26 mouse cellular contexts compared by ENCODE assay signal in genomic region chr15:88532008-88532407, GRCm38 (mm10).
DNase-seq lines count a peak whose midpoint lies in the region; ATAC-seq and TF ChIP-seq lines count a peak whose summit lies in the region.
"Had no signal": no experiment of that assay in that cellular context is flagged by ENCODE, and none has a peak within 500 bp of the region (broad histone marks: within the 10 kb centered on the region; RNA-seq: fewer than 3 reads in every experiment).

No protein-coding gene starts in this region.

- H3K36me3 ChIP-seq in forebrain, embryonic 11.5 days (ENCODE audit: control insufficient read depth, insufficient read depth, low read length), result no peaks in the 10 kb centered on the region
- no peaks in the 10 kb centered on the region for H3K36me3 ChIP-seq in forebrain, embryonic 16.5 days (ENCODE audit: control insufficient read depth, insufficient read depth)
- H3K36me3 ChIP-seq in midbrain, embryonic 13.5 days, result no peaks in the 10 kb centered on the region
- H3K36me3 ChIP-seq in midbrain, postnatal 0 days (ENCODE audit: insufficient read depth, low read length), result no peaks in the 10 kb centered on the region
- H3K36me3 ChIP-seq in hindbrain, embryonic 12.5 days, result no peaks in the 10 kb centered on the region
- no peaks in the 10 kb centered on the region for H3K36me3 ChIP-seq in hindbrain, embryonic 15.5 days
- H3K36me3 ChIP-seq: embryonic facial prominence, embryonic 15.5 days; G1E; limb, embryonic 13.5 days; liver, embryonic 12.5 days; neural tube, embryonic 12.5 days had no signal

- no peaks in the 10 kb centered on the region for H3K27me3 ChIP-seq in forebrain, embryonic 11.5 days (ENCODE audit: control insufficient read depth, insufficient read depth, low read length)
- no peaks in the 10 kb centered on the region for H3K27me3 ChIP-seq in forebrain, embryonic 16.5 days (replicated peaks; ENCODE audit: control insufficient read depth, insufficient read depth, low read length)
- H3K27me3 ChIP-seq in midbrain, embryonic 13.5 days, result no peaks in the 10 kb centered on the region
- no peaks in the 10 kb centered on the region for H3K27me3 ChIP-seq in midbrain, postnatal 0 days (ENCODE audit: insufficient read depth, low read length)
- H3K27me3 ChIP-seq in hindbrain, embryonic 12.5 days, result no peaks in the 10 kb centered on the region
- no peaks in the 10 kb centered on the region for H3K27me3 ChIP-seq in hindbrain, embryonic 15.5 days
- H3K27me3 ChIP-seq: embryonic facial prominence, embryonic 15.5 days; limb, embryonic 13.5 days; liver, embryonic 12.5 days; neural tube, embryonic 12.5 days had no signal

- peaks cover 2% of the 10 kb centered on the region; the same call in 1 of the 2 replicates for H3K4me1 ChIP-seq in forebrain, embryonic 11.5 days (replicated peaks; ENCODE audit: control insufficient read depth, insufficient read depth, low read length)
- H3K4me1 ChIP-seq in forebrain, embryonic 16.5 days (replicated peaks; ENCODE audit: control insufficient read depth, insufficient read depth, low read length), result peaks cover 9% of the 10 kb centered on the region
- H3K4me1 ChIP-seq in midbrain, embryonic 13.5 days (replicated peaks), result peaks cover 13% of the 10 kb centered on the region
- peaks cover 4% of the 10 kb centered on the region; the same call in 1 of the 2 replicates for H3K4me1 ChIP-seq in midbrain, postnatal 0 days (ENCODE audit: insufficient read depth, low read length)
- H3K4me1 ChIP-seq in hindbrain, embryonic 12.5 days, result peaks cover 10% of the 10 kb centered on the region; the same call in 1 of the 2 replicates
- peaks cover 9% of the 10 kb centered on the region; the same call in 1 of the 2 replicates for H3K4me1 ChIP-seq in hindbrain, embryonic 15.5 days (replicated peaks)
- H3K4me1 ChIP-seq: embryonic facial prominence, embryonic 15.5 days; limb, embryonic 13.5 days; liver, embryonic 12.5 days had no signal

- H3K27ac ChIP-seq in forebrain, embryonic 11.5 days (ENCODE audit: low read depth, low read length), result no peak overlapping the region
- no peak overlapping the region for H3K27ac ChIP-seq in forebrain, embryonic 16.5 days (ENCODE audit: low read length)
- peak overlapping the region; percentile 4; the same call in 1 of the 2 replicates for H3K27ac ChIP-seq in midbrain, embryonic 13.5 days
- H3K27ac ChIP-seq in midbrain, postnatal 0 days (ENCODE audit: low read depth, low read length), result no peak overlapping the region
- 0 out of 2 replicates have a peak overlapping the region, but pooled peaks have one; percentile 23 for H3K27ac ChIP-seq in hindbrain, embryonic 12.5 days
- no peak overlapping the region for H3K27ac ChIP-seq in hindbrain, embryonic 15.5 days (replicated peaks)
- H3K27ac ChIP-seq: embryonic facial prominence, embryonic 15.5 days; limb, embryonic 13.5 days; liver, embryonic 12.5 days; neural tube, embryonic 12.5 days had no signal

- no peak overlapping the region for H3K4me2 ChIP-seq in forebrain, embryonic 11.5 days (ENCODE audit: low read depth, low read length, severe bottlenecking)
- H3K4me2 ChIP-seq in forebrain, embryonic 16.5 days (ENCODE audit: low read length), result no peak overlapping the region
- H3K4me2 ChIP-seq in midbrain, embryonic 13.5 days (replicated peaks), result no peak overlapping the region
- H3K4me2 ChIP-seq in midbrain, postnatal 0 days (ENCODE audit: low read depth, low read length, poor library complexity, severe bottlenecking), result no peak overlapping the region
- no peak overlapping the region for H3K4me2 ChIP-seq in hindbrain, embryonic 12.5 days (replicated peaks)
- H3K4me2 ChIP-seq in hindbrain, embryonic 15.5 days, result no peak overlapping the region
- H3K4me2 ChIP-seq: embryonic facial prominence, embryonic 15.5 days; limb, embryonic 13.5 days; liver, embryonic 12.5 days; neural tube, embryonic 12.5 days had no signal

- no peak for TF ChIP-seq CTCF in midbrain, postnatal 0 days (IDR thresholded peaks at IDR 0.05)

- no peak overlapping the region for H3K4me3 ChIP-seq in forebrain, embryonic 11.5 days (ENCODE audit: low read depth, low read length)
- no peak overlapping the region for H3K4me3 ChIP-seq in forebrain, embryonic 16.5 days (replicated peaks; ENCODE audit: low read length)
- H3K4me3 ChIP-seq in midbrain, embryonic 13.5 days (replicated peaks), result no peak overlapping the region
- H3K4me3 ChIP-seq in midbrain, postnatal 0 days (ENCODE audit: low read depth, low read length), result no peak overlapping the region
- H3K4me3 ChIP-seq in hindbrain, embryonic 12.5 days, result no peak overlapping the region
- H3K4me3 ChIP-seq in hindbrain, embryonic 15.5 days, result no peak overlapping the region
- H3K4me3 ChIP-seq: embryonic facial prominence, embryonic 15.5 days; limb, embryonic 13.5 days; liver, embryonic 12.5 days; neural tube, embryonic 12.5 days had no signal

- 40% methylated on average over 5 of the region's 5 CpGs for WGBS in forebrain, embryonic 11.5 days
- WGBS in forebrain, embryonic 16.5 days, result 11% methylated on average over 5 of the region's 5 CpGs
- WGBS in midbrain, embryonic 13.5 days, result 42% methylated on average over 5 of the region's 5 CpGs
- WGBS in midbrain, postnatal 0 days, result 50% methylated on average over 5 of the region's 5 CpGs
- 39% methylated on average over 5 of the region's 5 CpGs for WGBS in hindbrain, embryonic 12.5 days
- WGBS in hindbrain, embryonic 15.5 days, result 24% methylated on average over 5 of the region's 5 CpGs

- no peaks in the 10 kb centered on the region for H3K9me3 ChIP-seq in forebrain, embryonic 11.5 days (ENCODE audit: control insufficient read depth, low read length)
- H3K9me3 ChIP-seq in forebrain, embryonic 16.5 days (ENCODE audit: control insufficient read depth, low read length), result peaks cover 7% of the 10 kb centered on the region; the same call in 1 of the 2 replicates
- peaks cover 6% of the 10 kb centered on the region for H3K9me3 ChIP-seq in midbrain, embryonic 13.5 days
- no peaks in the 10 kb centered on the region for H3K9me3 ChIP-seq in midbrain, postnatal 0 days (ENCODE audit: low read length)
- H3K9me3 ChIP-seq in hindbrain, embryonic 12.5 days (replicated peaks), result 0 out of 2 replicates have a peak, but pooled peaks cover 5% of the 10 kb centered on the region
- H3K9me3 ChIP-seq in hindbrain, embryonic 15.5 days, result no peaks in the 10 kb centered on the region
- H3K9me3 ChIP-seq: embryonic facial prominence, embryonic 15.5 days; limb, embryonic 13.5 days; liver, embryonic 12.5 days; neural tube, embryonic 12.5 days had no signal

- DNase-seq in forebrain, embryonic 11.5 days (ENCODE audit: low spot score), result peak; percentile 58
- no peak for DNase-seq in midbrain, postnatal 0 days (ENCODE audit: low spot score)
- no peak for DNase-seq in left cerebral cortex, postnatal 14 days (ENCODE audit: low spot score in 2 of 2)
- DNase-seq: adrenal gland, postnatal 36 days; B cell, adult 2 months; cerebellum, adult 11 months; cerebellum, adult 9-11 months; gastrocnemius, postnatal 25 days; heart, adult 18-20 months; kidney, adult 18-20 months; kidney, postnatal 4 days; lung, adult 18-20 months; lung, postnatal 10 days; thymus, adult 2 months; thymus, postnatal 4 days had no signal

- no peak; the same call in 1 of the 2 replicates for ATAC-seq in forebrain, embryonic 11.5 days (replicated peaks; ENCODE audit: low FRiP score)
- ATAC-seq in forebrain, embryonic 16.5 days, result no peak
- peak; percentile 68 for ATAC-seq in midbrain, embryonic 13.5 days
- no peak for ATAC-seq in midbrain, postnatal 0 days (ENCODE audit: low FRiP score)
- peak; percentile 66; the same call in 1 of the 2 replicates for ATAC-seq in hindbrain, embryonic 12.5 days (ENCODE audit: low FRiP score)
- peak; percentile 34; the same call in 1 of the 2 replicates for ATAC-seq in hindbrain, embryonic 15.5 days (ENCODE audit: low FRiP score, low read depth)
- ATAC-seq: inflammation-experienced regulatory T-cells, adult 6 months; liver, embryonic 12.5 days; Patski had no signal

- intact Hi-C loops in left cerebral cortex, postnatal 14 days (cut with DNase I), result loop anchor here (10.0 kb wide), 1 partner anchor 227 kb away; no protein-coding TSS in a partner anchor

- H3K9ac ChIP-seq in forebrain, embryonic 11.5 days (ENCODE audit: low read length), result no peak overlapping the region
- no peak overlapping the region for H3K9ac ChIP-seq in forebrain, embryonic 16.5 days (replicated peaks; ENCODE audit: low read depth, low read length)
- H3K9ac ChIP-seq in midbrain, embryonic 13.5 days (replicated peaks), result no peak overlapping the region
- H3K9ac ChIP-seq in midbrain, postnatal 0 days (replicated peaks; ENCODE audit: low read length, poor library complexity, severe bottlenecking), result no peak overlapping the region
- H3K9ac ChIP-seq in hindbrain, embryonic 12.5 days, result no peak overlapping the region
- H3K9ac ChIP-seq in hindbrain, embryonic 15.5 days, result no peak overlapping the region
- H3K9ac ChIP-seq: embryonic facial prominence, embryonic 15.5 days; limb, embryonic 13.5 days; liver, embryonic 12.5 days; neural tube, embryonic 12.5 days had no signal

Comparison
In these comparisons a context has a peak if more than half of its experiments do, and no peak if none do; other contexts are left out.
1. ATAC-seq: peak in midbrain, embryonic 13.5 days (single experiment), hindbrain, embryonic 12.5 days (single experiment) and hindbrain, embryonic 15.5 days (single experiment); none in forebrain, embryonic 11.5 days (single experiment), forebrain, embryonic 16.5 days (single experiment) and midbrain, postnatal 0 days (single experiment).
2. H3K27ac ChIP-seq: peak in midbrain, embryonic 13.5 days (single experiment) and hindbrain, embryonic 12.5 days (single experiment); none in forebrain, embryonic 11.5 days (single experiment), forebrain, embryonic 16.5 days (single experiment), midbrain, postnatal 0 days (single experiment) and hindbrain, embryonic 15.5 days (single experiment).